Mouse (Mus musculus) MEL (cell line): ENCODE data around the gene Spint2.

ENCODE experiments used
- CHD2 ChIP-seq: IDR thresholded peaks from 2 replicates; pipeline ENCODE4 v1.6.1; 2011; ENCODE audit warnings: low read length, improper control_type of control experiment
- CTCF ChIP-seq, 3 experiments: IDR thresholded peaks in 2 of 3; conservative IDR thresholded peaks in 1 of 3; 2 replicates each; pipeline ENCODE4 v1.5.1; 2011 to 2012; ENCODE audit warnings: low read length in 3 of 3, low read depth in 2 of 3, mild to moderate bottlenecking in 2 of 3, improper control_type of control experiment in 1 of 3, inconsistent platforms in 1 of 3, mixed read lengths in 1 of 3, moderate library complexity in 1 of 3; ENCODE audit not compliant: control insufficient read depth in 1 of 3, insufficient read depth in 1 of 3, poor library complexity in 1 of 3, severe bottlenecking in 1 of 3
- GATA1 ChIP-seq: IDR thresholded peaks from 2 replicates; pipeline ENCODE4 v1.6.1; 2011; ENCODE audit warnings: low read depth, low read length, improper control_type of control experiment
- MAX ChIP-seq: IDR thresholded peaks from 2 replicates; pipeline ENCODE4 v1.6.1; 2011; ENCODE audit warnings: low read length, improper control_type of control experiment
- NRF1 ChIP-seq: IDR thresholded peaks from 2 replicates; pipeline ENCODE4 v1.6.1; 2014; ENCODE audit warnings: low read depth, mild to moderate bottlenecking, inconsistent platforms, low read length, improper control_type of control experiment, moderate library complexity; ENCODE audit not compliant: poor library complexity, insufficient read depth, severe bottlenecking
- POLR2AphosphoS2 ChIP-seq: IDR thresholded peaks from 2 replicates; pipeline ENCODE4 v1.6.1; 2011; ENCODE audit warnings: low read length, improper control_type of control experiment
- TBP ChIP-seq: IDR thresholded peaks from 2 replicates; pipeline ENCODE4 v1.8.0; 2011; ENCODE audit warnings: low read depth, low read length, improper control_type of control experiment

DNA sequence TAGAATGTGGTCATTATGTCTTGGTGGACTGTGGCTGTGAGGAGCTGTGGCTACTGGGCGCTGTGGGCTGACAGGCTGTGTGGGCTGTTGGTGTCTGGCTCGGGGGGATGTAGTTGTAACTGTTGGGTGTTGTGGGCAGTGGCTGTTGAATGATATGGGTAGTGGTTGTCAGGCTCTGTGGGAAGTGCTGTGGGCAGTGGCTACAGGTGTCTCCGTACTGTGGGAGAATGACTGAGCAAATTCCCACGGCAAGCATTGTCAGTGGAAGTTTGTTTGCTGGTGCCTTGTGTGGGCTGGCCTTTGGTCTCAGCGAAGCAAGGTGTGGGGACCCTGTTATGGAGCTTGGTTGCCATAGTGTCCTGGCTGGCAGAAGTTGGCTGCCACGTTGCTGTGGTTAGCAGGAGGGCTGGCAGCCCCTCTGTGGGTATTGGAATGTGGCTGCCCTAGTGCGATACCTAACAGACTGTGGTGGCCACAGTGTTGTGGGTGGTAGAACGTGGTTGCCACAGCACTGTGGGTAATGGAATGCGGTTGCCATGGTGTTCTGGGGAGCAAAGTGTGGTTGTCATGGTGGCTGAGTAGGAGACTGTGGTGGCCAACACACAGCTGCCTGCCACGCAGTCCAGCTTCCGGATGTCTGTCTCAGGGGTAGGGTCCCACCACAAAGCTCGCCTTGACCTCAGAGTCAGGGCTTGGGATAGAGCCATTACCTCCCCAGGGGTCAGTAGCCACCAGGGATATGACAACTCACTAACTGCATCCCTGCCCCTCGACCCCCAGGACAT lies 33.3 kb upstream of the Spint2 start:
- TF ChIP-seq MAX = no peak
- TF ChIP-seq CHD2 = no peak
- no peak for TF ChIP-seq POLR2AphosphoS2
- TF ChIP-seq GATA1 = no peak
- no peak for TF ChIP-seq TBP
- no peak for TF ChIP-seq CTCF (IDR thresholded peaks at IDR 0.05 in 2 of 3, conservative IDR thresholded peaks at IDR 0.05 in 1 of 3; ENCODE audit: control insufficient read depth in 1 of 3, insufficient read depth in 1 of 3, low read depth in 2 of 3, low read length in 3 of 3, poor library complexity in 1 of 3, severe bottlenecking in 1 of 3)
- TF ChIP-seq NRF1 = no peak
